Mouse (Mus musculus) kidney, postnatal 0 days (tissue): Measurements from ENCODE around the gene Chd1. TPM values are rescaled to one million over a fixed set of nuclear protein-coding genes. Genes with fewer than 3 reads are reported as not detected.
"Not testable (repeated sequence)": the region's sequence is repeated elsewhere in the genome, so short reads cannot be mapped to it uniquely, and the experiment has no call there.

Experiments
- ATAC-seq: fragments of 200-750 bp; cut with Nextera tagmentation; replicated peaks from 2 replicates; pipeline ENCODE4 v1.8.0; 2017; ENCODE audit warnings: low read depth, moderate number of reproducible peaks, moderate TSS enrichment, moderate library complexity; ENCODE audit not compliant: low FRiP score
- DNase-seq: peaks from one replicate; pipeline ENCODE4 v3.0.0-alpha.2; 2016; ENCODE audit warnings: low spot score
- H3K27ac ChIP-seq: fragments of 300-500 bp; sonication (generic); 2 replicates; pipeline ENCODE4 v1.5.1; 2014; ENCODE audit warnings: mild to moderate bottlenecking
- H3K27me3 ChIP-seq: fragments of 300-500 bp; sonication (generic); 2 replicates; pipeline ENCODE4 v1.6.1; 2014; ENCODE audit warnings: low read length, mixed read lengths; ENCODE audit not compliant: insufficient read depth
- H3K36me3 ChIP-seq: fragments of 300-500 bp; sonication (generic); 2 replicates; pipeline ENCODE4 v1.6.1; 2014; ENCODE audit warnings: low read length, mixed read lengths; ENCODE audit not compliant: insufficient read depth
- H3K4me1 ChIP-seq: fragments of 300-500 bp; sonication (generic); replicated peaks from 2 replicates; pipeline ENCODE4 v1.6.1; 2014; ENCODE audit warnings: antibody characterized with exemption, low read length, mixed read lengths; ENCODE audit not compliant: insufficient read depth
- H3K4me2 ChIP-seq: fragments of 300-500 bp; sonication (generic); 2 replicates; pipeline ENCODE4 v1.6.1; 2014; ENCODE audit warnings: mild to moderate bottlenecking, low read length, moderate library complexity, mixed read lengths
- H3K4me3 ChIP-seq: fragments of 300-500 bp; sonication (generic); replicated peaks from 2 replicates; pipeline ENCODE4 v1.5.1; 2014; ENCODE audit warnings: low read depth, low read length
- H3K9ac ChIP-seq: fragments of 300-500 bp; sonication (generic); 2 replicates; pipeline ENCODE4 v1.6.1; 2014; ENCODE audit warnings: low read depth, low read length
- H3K9me3 ChIP-seq: fragments of 300-500 bp; sonication (generic); replicated peaks from 2 replicates; pipeline ENCODE4 v1.6.1; 2016; ENCODE audit warnings: low read length, inconsistent platforms, mixed read lengths
- CTCF ChIP-seq: IDR thresholded peaks from 2 replicates; pipeline ENCODE4 v1.5.1; 2016; ENCODE audit warnings: antibody characterized with exemption, low read depth, mild to moderate bottlenecking, moderate library complexity
- WGBS: fragments of 180-500 bp; shearing (Covaris S2); extraction: QIAGEN DNeasy Blood & Tissue Kit; methylation state at CpG from one replicate; pipeline ENCODE4 v1.1.7; 2014; 5-methylcytosine and 5-hydroxymethylcytosine counted together
- polyA plus RNA-seq: library from polyadenylated mRNA; unstranded; fragments of >200 nt; fragmentation: Nextera tagmentation; extraction: Ambion mirVana; gene quantifications from 2 replicates; pipeline ENCODE4 v1.2.1, GENCODE M21; 2015

Gene Chd1
- polyA plus RNA-seq, 1 experiment from 2014 or later, result 23.4 TPM

DNA sequence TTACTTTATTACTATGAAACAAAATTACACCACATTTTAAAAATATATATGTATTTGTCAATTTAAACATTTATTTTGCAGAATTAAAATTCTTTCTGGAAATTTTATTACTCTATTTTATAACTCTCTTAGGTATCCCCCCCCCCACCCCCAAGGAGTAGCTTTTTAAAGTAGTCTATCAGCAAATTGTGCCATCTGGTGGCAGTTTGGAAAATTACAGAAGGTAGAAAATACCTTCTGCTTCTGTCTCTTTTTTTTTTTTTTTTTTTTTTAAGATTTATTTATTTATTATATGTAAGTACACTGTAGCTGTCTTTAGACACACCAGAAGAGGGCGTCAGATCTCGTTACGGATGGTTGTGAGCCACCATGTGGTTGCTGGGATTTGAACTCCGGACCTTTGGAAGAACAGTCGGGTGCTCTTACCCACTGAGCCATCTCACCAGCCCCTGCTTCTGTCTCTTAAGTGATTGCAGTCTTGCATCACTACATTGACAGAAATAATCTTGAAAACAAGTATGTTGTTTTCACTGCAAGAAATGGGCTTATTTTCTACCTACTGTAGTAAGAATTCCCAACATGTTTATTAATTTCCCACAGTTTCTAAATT, 19.2 kb downstream of the Chd1 start:
- DNase-seq, result peak; percentile 56
- not testable (repeated sequence) for H3K9ac ChIP-seq, H3K27ac ChIP-seq, H3K27me3 ChIP-seq, ATAC-seq, H3K4me2 ChIP-seq, H3K4me1 ChIP-seq, H3K4me3 ChIP-seq, H3K9me3 ChIP-seq
- 95% methylated on average over 2 of the region's 5 CpGs for WGBS
- peak; percentile 62 for TF ChIP-seq CTCF
- H3K36me3 ChIP-seq, result peaks cover 19% of the 10 kb centered on the region

GRCm38 (mm10) chr17:15731706-15732105, 26.9 kb downstream of the Chd1 start:
- 96% methylated on average over 5 of the region's 5 CpGs for WGBS
- no peak for DNase-seq
- Histone ChIP-seq H3K4me3 (no peak overlapping the region), H3K36me3 (peaks cover 39% of the 10 kb centered on the region), H3K9me3 (no peaks in the 10 kb centered on the region), H3K4me2 (no peak overlapping the region), H3K4me1 (no peaks in the 10 kb centered on the region), H3K27ac (no peak overlapping the region), H3K9ac (no peak overlapping the region), H3K27me3 (no peaks in the 10 kb centered on the region)
- TF ChIP-seq CTCF, result no peak
- no peak for ATAC-seq

GRCm38 (mm10) chr17:15737346-15737917, 32.7 kb downstream of the Chd1 start:
- Histone ChIP-seq H3K9me3 (no peaks in the 10 kb centered on the region), H3K9ac (no peak overlapping the region), H3K27me3 (no peaks in the 10 kb centered on the region), H3K4me1 (no peaks in the 10 kb centered on the region), H3K4me2 (no peak overlapping the region), H3K4me3 (no peak overlapping the region), H3K27ac (no peak overlapping the region), H3K36me3 (peaks cover 36% of the 10 kb centered on the region)
- ATAC-seq, result no peak
- WGBS, result 93% methylated on average over 10 of the region's 10 CpGs
- TF ChIP-seq CTCF, result no peak
- no peak for DNase-seq

DNA sequence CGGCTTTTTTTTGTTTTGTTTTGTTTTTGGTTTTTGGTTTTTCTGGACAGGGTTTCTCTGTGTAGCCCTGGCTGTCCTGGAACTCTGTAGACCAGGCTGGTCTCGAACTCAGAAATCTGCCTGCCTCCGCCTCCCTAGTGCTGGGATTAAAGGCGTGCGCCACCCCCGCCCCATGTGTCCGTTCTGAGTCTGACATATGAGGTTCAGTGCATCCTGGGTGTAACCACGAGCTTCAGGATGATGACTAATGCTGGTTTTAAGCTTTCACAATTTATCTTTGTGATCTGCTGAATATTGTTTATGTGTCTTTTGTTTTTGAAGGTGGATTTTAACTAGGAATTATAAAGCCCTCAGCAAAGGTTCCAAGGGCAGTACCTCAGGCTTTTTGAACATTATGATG, 37.1 kb downstream of the Chd1 start:
- Histone ChIP-seq H3K27me3 (no peaks in the 10 kb centered on the region), H3K36me3 (peaks cover 41% of the 10 kb centered on the region; the same call in 1 of the 2 replicates), H3K9ac (no peak overlapping the region), H3K4me1 (no peaks in the 10 kb centered on the region), H3K4me3 (no peak overlapping the region), H3K9me3 (no peaks in the 10 kb centered on the region), H3K4me2 (no peak overlapping the region), H3K27ac (no peak overlapping the region)
- 85% methylated on average over 8 of the region's 8 CpGs for WGBS
- no peak for TF ChIP-seq CTCF
- DNase-seq, result no peak
- no peak for ATAC-seq

GRCm38 (mm10) chr17:15742953-15743352, 38.2 kb downstream of the Chd1 start:
- Histone ChIP-seq H3K27me3 (no peaks in the 10 kb centered on the region), H3K4me1 (no peaks in the 10 kb centered on the region), H3K36me3 (peaks cover 40% of the 10 kb centered on the region; the same call in 1 of the 2 replicates), H3K4me3 (no peak overlapping the region), H3K9me3 (no peaks in the 10 kb centered on the region), H3K9ac (no peak overlapping the region), H3K4me2 (no peak overlapping the region), H3K27ac (no peak overlapping the region)
- no peak for TF ChIP-seq CTCF
- ATAC-seq, result no peak
- 95% methylated on average over 10 of the region's 10 CpGs for WGBS
- DNase-seq, result no peak

DNA sequence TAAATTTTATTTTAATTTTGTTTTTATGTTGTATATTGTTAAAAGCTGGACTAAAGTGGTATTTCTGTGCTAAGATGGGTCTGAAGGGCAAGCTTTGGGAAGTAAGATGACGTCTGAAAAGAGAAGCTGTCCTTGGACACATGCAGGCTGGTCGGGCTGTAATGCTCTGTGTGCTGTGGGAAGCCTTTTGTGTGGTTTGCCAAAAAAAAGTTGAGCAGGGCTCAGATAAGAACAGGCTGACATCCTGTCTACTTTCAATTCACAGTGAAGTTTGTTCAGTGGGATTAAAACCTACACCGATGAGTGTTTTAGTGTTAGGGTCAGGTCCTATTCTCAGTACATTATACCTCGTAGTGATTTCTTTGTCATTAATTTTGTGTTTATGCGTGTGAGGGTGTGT, 38.6 kb downstream of the Chd1 start:
- peaks cover 43% of the 10 kb centered on the region; the same call in 1 of the 2 replicates for H3K36me3 ChIP-seq
- 88% methylated on average over 5 of the region's 5 CpGs for WGBS

More for the DNA sequence above, 38.6 kb downstream of the Chd1 start:
- TF ChIP-seq CTCF, result no peak
- Histone ChIP-seq H3K4me2 (no peak overlapping the region), H3K27ac (no peak overlapping the region), H3K4me3 (no peak overlapping the region), H3K4me1 (no peaks in the 10 kb centered on the region), H3K9ac (no peak overlapping the region), H3K9me3 (no peaks in the 10 kb centered on the region), H3K27me3 (no peaks in the 10 kb centered on the region)
- DNase-seq (no peak), ATAC-seq (no peak)
